Mouse (Mus musculus) gastrocnemius, postnatal 14 days (tissue): ENCODE results near the gene Gm17304. TPM values are rescaled to one million over a fixed set of nuclear protein-coding genes. Genes with fewer than 3 reads are reported as not detected.
A peak's percentile ranks its signal among the peaks of the same experiment; 100 is the strongest.

ENCODE experiments used
- DNase-seq: peaks from one replicate; pipeline ENCODE4 v3.0.0; 2021; ENCODE audit warnings: mixed read lengths
- intact Hi-C: fragments of 180-260 bp; cut with DNase I; formaldehyde crosslinking; loops from one replicate; pipeline ENCODE4 v1.15.1; 2025; ENCODE audit warnings: low total_unique reads
- long read RNA-seq, 2 experiments: library from polyadenylated mRNA; stranded (forward); transcript quantifications; one replicate each; pipeline ENCODE4 v2.0.0; 2021
- total RNA-seq, 2 experiments: library from RNA; stranded (reverse); gene quantifications; 2 replicates each; pipeline ENCODE4 v1.2.3; 2021

The Gm17304 gene
- not detected for total RNA-seq
- long read RNA-seq, experiment 1: 0 reads
- long read RNA-seq, experiment 2: 0 reads

DNA sequence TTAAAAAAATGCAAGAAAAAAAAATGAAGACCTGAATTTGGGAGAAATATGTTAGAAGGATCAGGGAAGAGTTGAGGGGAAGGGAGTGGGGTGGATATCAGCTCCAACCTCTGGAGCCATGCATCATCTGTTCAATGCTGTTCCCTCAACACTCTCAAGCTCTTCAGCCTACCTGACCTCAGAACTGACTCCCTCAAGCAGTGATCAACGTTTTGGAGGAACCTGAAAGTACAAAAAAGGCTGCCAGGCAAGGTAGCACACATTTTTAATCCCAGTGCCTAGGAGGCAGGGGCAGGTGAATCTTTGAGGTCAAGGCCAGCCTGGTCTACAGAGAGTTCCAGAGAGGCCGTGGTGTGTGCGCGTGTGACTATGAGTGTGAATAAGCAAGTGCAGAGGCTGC is at the start of gene Gm17304:
TSS of gene Gm17304 (plus strand) at position 301 of the 400 bp plus-strand sequence.
- DNase-seq: no peak
- intact Hi-C loops: no loop called here

DNA sequence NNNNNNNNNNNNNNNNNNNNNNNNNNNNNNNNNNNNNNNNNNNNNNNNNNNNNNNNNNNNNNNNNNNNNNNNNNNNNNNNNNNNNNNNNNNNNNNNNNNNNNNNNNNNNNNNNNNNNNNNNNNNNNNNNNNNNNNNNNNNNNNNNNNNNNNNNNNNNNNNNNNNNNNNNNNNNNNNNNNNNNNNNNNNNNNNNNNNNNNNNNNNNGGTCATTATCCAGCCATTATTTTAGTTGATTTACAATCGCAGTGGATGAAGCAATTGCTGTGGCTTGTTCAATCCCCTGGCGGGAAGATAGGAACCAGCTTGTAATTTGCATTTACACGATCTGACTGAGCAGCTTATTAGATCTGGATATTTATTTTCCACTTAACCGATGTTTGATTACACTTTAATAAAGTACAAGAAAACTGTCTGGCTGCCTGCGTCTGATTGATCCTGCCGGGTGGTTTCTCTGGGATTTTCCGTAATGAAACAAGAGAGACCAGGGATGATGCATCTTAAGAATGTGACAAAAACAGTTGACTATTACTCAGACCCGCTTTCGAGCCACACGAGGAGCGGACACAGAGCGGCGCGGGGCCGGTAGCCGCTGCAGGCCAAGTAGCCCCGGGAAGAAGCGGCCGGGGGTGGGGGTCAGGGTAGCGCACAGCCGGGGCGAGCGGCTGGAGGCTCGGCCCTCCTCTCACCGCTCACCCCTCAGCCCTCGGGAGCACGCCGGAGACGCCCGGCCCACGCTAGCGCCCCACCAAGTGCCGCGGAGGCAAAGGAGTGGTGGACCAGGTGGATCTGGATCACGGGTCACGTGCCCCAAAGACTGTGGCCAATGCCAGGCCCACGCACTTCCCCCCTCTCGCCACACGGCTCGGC is 48.0 kb upstream of the Gm17304 start:
- no peak for DNase-seq
- intact Hi-C loops: no loop called here

DNA sequence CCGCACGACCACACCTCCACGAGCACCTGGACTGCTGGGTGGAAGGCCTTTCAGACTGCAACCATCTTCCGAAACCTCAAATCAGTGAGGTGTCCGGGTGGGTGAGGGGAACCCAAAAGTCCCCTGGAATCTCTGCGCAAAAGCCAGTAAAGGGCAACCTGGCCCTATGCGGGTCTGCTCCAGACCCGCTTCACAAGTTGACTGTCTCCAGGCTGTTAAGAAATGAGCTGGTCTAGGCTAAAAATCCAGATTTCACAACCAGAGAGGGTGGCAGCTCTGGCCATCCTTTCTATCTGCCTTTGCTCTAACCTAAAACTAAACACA is 47.4 kb upstream of the Gm17304 start:
- DNase-seq: no peak
- intact Hi-C loops: no loop called here

DNA sequence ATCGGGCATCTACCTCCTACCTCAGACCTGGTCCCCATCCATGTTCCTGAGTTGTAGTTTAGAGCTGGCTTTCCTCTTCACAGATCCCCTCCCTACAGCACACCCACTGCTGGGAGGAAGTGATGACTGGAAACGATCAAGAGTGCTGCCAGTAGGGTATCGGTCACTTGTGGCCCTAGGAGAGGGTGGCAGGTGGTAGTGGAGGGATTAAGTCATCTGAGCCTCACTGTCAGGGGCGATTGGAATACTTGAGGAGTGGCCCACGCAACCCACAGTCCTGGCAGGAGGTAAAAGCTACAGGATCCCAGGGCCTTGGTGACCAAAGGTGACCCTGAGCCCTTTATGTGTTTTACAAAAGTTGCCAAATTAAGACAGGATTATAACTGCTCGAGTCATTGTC is 42.9 kb upstream of the Gm17304 start:
- intact Hi-C loops: no loop called here
- DNase-seq: no peak

DNA sequence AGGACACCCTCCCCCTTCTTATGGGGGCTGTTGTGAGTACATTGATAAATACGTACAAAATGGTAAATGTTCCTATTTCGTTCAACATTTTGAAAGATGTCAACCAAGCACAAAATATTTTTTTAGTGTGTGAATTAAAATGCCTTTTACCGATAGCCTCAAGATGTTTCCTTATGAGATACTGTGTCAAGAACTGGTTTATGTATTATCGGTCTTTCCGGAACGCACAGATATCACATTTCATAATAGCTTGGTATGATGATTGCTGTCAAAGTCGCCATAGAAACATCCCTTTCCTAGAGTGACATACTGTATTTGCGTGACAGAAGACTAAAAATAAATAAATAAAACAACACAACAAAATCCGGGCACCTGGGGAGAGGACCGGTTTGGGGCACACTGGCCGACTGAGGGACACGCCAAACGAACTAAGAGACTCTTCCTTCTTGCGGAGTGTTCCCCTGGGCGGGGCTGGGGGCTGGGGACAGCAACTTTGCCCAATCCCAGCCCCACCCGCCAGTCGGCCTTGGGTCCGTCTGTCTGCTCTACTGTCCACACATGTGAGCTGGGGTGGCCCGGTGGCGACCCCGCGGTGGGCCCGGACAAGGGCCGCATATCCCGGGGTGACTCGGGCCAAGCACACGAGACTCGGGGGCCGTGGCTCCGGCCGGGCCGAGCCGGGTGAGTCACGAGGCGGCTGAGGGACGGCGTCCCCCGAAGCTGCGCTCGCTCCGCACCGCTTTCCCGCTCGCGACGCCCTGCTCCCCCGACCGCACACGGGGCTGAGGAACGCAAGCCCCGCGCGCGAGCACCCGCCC is 34.9 kb upstream of the Gm17304 start:
- intact Hi-C loops: no loop called here
- no peak for DNase-seq

DNA sequence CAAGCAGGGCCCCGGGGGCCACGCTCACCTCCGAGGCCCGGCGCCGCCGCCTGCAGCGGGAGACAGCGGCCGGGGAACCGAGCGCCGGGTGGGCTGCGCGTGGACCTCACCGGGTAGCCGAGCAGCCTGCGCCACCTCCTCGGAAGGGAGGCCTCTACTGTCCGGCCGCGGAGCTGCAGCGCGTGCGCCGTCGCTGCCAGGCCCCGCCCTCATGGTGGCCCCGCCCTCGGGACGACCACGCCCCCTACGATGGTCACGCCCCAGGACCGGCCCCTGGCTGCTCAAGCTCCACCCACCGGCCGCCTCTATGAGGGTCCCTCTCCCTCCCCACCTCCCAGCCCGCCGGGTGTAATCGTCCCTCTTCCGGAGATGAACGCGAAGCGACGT is 34.3 kb upstream of the Gm17304 start:
- intact Hi-C loops: no loop called here
- DNase-seq: peak; percentile 80

DNA sequence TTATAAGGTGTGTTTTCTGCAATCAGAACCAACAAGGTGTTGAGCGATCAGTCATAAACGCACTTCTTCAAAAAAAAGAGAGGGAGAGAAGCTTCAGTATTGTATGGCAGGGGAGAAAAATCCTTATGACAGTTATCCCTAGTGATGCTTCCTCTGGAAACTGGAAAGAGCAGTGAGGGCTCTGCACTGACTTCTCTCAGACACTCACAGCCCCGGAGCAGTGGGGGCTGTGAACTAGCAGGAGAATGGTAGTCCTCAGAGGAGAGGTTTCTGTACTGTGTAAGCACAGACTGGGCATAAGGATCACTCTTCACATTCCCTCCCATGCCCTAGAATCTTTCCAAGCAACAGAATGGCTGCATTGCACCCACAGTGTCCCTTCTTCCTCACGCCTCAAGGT is 33.8 kb upstream of the Gm17304 start:
- intact Hi-C loops: no loop called here

DNA sequence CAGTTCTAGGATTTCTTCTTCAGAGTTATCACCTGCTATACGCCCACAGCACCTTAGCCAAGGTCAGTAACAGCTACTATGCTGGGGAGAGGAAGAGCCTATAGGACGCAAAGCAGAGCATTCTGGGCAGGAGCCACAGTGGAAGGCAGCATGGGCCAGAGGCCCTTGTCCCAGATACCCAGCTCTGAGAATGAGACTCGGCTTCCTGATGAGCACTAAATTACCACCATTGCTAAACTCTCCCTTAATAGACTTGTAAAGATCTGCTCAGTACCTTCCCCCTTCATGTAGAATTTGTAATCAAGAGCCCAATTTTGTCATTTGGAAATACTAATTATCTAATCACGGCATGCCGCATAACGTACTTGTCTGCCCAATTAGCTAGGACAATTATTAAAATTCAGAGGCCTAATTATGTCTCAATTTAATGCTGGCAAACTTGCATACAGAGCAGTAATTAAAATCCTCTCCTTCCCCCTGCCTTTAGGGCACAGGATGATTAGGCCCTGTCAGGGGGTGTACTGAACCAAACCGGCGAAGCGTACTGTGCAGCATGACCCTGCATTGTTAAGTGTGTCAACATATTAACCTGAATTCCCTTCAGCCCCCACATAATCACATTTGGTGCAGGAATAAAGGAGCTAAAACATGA is 31.5 kb upstream of the Gm17304 start:
- DNase-seq: no peak
- intact Hi-C loops: no loop called here

More for the DNA sequence above, 33.8 kb upstream of the Gm17304 start:
- DNase-seq: no peak

DNA sequence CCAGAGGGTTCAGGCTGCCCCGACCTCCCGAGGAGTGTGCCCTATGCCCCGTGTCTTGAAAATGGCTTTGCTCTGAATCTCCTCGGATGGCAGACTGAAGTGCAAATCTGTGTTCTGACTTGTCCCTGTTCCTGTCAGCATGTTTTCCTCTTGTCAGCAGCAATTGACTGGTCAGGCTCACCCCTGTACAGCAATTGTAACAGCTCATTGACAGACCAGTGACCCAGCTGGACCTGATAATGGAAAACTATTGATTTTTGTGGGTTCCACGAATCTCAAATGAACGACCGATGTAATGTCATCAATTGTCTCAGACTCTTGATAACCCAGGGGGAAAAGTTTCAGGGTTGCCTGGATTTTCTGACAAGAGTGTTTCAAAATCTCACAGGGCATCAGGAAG is 28.0 kb upstream of the Gm17304 start:
- no peak for DNase-seq
- intact Hi-C loops: no loop called here

DNA sequence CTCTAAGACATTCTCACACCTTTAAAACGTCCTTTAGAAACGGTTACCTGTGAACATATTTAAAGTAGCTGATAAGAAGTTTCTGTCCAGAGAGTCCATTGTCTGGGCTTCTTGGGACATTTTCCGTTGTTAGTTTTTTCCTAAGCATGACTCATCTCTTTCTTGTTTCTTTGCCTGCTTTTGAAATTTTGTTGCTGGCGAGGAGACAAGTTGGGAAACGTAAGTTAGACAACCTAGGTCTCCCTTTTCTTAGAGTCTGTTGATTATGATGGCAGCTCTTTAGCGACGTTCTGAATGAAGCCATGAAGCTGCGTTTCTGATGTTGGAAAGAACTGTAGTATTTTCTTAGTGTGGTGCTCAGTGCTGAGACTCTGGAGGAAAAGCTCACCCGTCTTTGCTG is 19.9 kb upstream of the Gm17304 start:
- intact Hi-C loops: no loop called here

DNA sequence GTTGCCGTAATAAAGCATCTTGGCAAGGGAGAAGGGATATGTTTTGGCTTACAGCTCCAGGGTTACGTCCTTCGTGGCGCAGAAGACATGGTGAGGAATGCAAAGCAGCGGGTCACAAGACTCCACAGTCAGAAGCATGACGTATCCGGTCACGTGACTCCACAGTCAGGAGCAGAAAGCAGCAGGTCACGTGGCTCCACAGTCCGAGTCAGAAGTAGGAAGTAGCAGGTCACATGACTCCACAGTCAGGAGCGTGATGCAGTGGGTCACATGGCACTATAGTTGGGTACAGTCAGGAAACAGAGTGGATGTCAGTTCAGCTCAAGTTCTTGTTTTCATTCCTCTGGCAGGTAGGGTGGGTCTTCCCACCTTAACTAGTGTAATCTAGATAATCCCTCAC is 19.2 kb upstream of the Gm17304 start:
- intact Hi-C loops: no loop called here

More for the DNA sequence above, 19.9 kb upstream of the Gm17304 start:
- DNase-seq: no peak

DNA sequence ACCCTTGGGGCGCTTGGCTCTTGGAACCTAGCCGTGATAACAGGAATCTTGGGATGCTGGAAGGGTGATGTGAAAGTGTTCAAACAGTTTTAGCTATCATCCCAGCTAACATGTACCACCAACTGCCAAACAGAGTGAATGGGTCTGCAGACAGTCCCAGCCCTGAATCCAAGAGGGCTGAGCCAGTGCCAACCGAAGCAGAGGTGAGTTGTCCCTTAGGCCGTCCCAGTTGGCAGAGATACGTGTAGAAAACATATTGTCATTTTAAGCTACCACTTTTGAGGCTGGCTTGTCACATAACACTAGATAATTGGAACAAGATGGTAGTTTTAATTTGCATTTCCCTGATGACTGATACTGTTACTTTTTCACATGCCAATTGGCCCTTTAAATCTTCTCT is 18.2 kb upstream of the Gm17304 start:
- intact Hi-C loops: no loop called here

More for the DNA sequence above, 19.2 kb upstream of the Gm17304 start:
- no peak for DNase-seq

DNA sequence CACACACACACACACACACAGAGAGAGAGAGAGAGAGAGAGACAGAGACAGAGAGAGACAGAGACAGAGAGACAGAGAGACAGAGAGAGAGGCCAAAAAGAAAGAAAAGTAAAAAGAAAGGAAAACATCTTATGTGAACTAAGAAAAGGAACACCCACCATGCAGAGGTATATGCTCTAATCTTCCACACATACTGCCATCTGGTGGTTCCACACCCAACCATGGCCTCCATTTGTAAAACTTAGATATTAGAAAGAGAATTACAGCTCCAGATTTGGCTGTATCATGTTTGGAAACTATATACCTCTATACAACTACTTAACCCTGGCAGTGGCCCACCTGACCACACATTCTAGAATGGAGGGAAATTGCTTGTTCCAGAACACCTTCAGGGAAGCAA is 14.5 kb upstream of the Gm17304 start:
- intact Hi-C loops: no loop called here
- DNase-seq: no peak

More for the DNA sequence above, 18.2 kb upstream of the Gm17304 start:
- no peak for DNase-seq

DNA sequence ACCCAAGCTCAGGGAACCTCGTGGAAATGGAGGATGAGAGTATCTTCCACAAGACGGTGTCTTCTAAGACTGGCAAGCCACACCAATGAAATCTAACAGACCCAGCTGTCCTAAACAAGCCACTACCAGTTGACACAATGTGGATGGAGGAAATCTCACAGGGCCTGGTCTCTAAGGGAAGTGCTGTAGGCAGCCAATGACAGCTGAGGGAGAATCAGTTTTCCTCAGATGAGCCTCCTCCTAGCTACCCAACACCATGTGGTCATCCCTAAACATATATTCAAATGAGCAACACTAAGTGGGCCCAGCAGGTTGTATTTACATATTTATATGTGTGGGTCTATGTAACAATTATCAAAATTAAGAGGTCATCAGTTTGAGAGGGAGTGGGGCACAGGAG is 11.4 kb upstream of the Gm17304 start:
- no peak for DNase-seq
- intact Hi-C loops: no loop called here

DNA sequence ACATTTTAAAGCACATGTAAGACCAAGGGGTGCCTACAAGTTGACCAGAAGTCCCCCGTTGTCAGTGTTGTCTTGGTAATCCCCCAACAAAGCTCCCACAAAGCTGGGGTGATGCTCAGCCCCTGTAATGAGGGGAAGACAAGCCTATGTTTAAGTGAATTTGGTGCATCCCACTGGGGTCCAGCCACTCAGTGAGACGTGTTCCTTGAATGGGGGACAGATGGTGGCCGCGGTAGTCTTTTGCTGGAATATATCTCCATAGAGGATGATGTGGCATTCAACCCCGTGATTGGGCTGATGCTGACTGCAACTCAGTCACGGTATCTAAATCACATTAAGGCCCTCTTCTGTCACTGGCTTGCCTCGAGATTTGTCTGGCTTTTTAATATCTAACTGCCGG is 9.4 kb upstream of the Gm17304 start:
- no peak for DNase-seq
- intact Hi-C loops: no loop called here

DNA sequence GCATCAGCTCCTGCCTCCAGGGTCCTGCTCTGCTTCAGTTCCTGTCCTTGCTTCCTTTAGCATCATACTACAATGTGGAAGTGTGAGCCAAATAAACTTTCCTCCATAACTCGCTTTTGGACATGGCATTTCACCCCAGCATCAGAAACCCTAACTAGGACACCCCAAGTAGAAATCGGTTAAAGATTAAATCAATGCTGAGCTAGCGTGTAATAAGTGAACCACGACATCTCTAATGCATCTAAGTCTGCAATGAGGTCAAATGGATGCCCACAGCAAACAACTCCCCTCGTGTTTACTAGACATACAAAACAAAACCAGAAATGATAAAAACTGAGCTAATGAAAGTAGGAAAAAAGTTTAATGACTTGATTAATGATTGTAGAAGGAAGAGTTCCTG is 4.5 kb upstream of the Gm17304 start:
- no peak for DNase-seq
- intact Hi-C loops: no loop called here

DNA sequence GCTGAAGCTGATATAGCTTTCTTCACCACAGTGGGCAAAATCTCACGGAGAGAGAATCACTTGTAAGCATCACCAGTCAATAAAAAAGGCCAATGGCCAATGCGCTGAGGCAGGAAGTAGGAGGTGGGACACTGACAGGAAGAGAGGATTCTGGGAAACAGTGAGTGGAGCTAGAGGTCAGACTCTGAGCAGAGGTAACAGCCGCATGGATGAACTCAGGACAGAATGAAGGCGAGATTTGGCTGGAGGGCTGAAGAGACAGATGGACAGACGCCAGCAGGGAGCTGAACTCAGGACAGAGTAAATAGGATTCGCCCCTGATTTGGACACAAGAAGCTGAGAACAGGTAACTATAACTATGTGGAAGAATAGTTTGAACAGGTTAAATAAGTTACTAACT is 3.8 kb upstream of the Gm17304 start:
- DNase-seq: no peak
- intact Hi-C loops: no loop called here

DNA sequence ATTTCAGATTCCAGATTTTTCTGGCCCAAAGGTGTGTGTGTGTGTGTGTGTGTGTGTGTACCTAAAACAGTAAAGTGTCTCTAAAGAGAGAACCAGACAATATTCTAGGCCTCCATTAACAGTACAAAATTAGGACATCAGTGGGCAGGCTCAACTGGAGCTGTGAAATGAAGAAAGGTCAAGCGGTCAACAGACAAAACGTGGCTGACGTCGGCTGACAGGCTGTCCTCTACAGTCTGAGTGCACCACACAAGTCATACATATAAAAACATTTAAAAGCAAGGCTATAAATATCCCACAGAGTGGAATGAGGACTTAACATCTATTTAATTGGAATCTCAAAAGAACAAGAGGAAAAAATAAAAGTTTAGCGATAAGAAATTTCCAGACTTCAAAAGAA is 1.8 kb upstream of the Gm17304 start:
- DNase-seq: no peak
- intact Hi-C loops: no loop called here

DNA sequence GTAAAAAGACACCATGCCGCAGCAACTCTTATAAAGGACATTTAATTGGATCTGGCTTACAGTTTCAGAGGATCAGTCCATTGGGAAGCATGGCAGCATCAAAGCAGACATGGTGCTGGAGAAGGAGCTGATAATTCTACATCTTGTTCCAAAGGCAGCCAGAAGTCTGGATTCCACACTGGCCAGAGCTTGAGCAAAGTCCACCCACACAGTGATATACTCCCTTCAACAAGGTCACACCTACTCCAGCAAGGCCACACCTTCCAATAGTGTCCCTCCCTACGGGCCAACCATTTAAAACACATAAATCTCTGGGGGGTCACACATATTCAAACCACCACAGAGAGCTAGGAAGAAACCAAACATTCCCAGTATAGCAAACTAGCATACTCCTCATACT is 3.3 kb downstream of the Gm17304 start:
- intact Hi-C loops: no loop called here
- no peak for DNase-seq

DNA sequence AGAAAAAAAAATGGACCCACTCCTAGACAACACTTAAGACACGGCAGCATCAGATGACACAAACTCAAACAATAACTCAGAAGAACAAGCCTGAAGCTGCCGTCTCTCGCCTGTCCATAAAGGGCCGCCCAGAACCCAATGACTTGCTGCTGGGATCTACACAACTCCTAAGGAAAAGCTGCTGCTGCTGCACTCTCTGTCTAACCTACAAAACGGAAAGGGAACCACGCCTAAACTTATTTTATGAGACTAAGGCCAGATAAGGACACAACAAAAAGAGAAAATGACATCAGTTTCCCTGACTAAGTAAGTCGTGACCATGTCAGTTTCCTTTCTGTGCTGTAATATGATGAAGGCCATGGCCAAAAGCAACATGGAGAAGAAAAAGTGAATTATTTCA is 5.7 kb downstream of the Gm17304 start:
- intact Hi-C loops: no loop called here
- DNase-seq: no peak
